Mouse (Mus musculus): ENCODE data around the gene Htra1.

- no peak for TF ChIP-seq CHD2 (IDR thresholded peaks at IDR 0.05; ENCODE audit: low read depth, low read length)
- TF ChIP-seq HCFC1 (IDR thresholded peaks at IDR 0.05; ENCODE audit: borderline replicate concordance, insufficient read depth, low read length) = no peak
These were observed 17.7 kb upstream of the Htra1 start for GRCm38 (mm10) chr7:130918260-130918659.
